Comparison of ENCODE assay signal across 10 mouse cellular contexts in the genomic region with DNA sequence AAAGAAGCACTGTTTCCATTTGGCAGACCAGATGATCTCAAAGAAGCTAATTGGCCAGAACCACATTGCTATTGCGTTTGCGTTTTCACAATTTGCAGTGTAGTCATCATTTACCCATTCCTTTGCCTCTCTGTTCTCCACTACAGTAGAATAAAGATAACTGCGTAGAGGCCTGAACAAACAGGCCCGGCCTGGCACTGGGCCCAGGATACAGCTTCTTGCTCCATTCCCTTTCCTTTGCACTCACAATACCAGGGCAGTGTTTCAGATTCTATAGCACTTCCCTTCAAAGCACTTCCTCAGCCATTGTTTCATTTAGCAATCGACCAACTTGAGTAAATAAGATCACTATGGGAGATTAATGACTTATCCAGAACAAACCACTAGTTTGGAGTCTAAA. TPM values are rescaled to one million over a fixed set of nuclear protein-coding genes. Genes with fewer than 3 reads are reported as not detected.
DNase-seq lines count a peak whose midpoint lies in the region; ATAC-seq and TF ChIP-seq lines count a peak whose summit lies in the region.
"Had no signal": no experiment of that assay in that cellular context is flagged by ENCODE, and none has a peak within 500 bp of the region (broad histone marks: within the 10 kb centered on the region; RNA-seq: fewer than 3 reads in every experiment).

No protein-coding gene starts in this region.

- no peaks in the 10 kb centered on the region for H3K27me3 ChIP-seq in hindbrain, postnatal 0 days (ENCODE audit: insufficient read depth, low read length)
- H3K27me3 ChIP-seq in hindbrain, embryonic 10.5 days (ENCODE audit: insufficient read depth, poor library complexity, severe bottlenecking) = no peaks in the 10 kb centered on the region
- H3K27me3 ChIP-seq in forebrain, embryonic 11.5 days (ENCODE audit: control insufficient read depth, insufficient read depth, low read length) = no peaks in the 10 kb centered on the region
- H3K27me3 ChIP-seq: embryonic facial prominence, embryonic 15.5 days; liver, embryonic 15.5 days had no signal

- peaks cover 29% of the 10 kb centered on the region; the same call in 1 of the 2 replicates for H3K36me3 ChIP-seq in hindbrain, postnatal 0 days (ENCODE audit: insufficient read depth, low read length)
- H3K36me3 ChIP-seq in hindbrain, embryonic 10.5 days = peaks cover 99% of the 10 kb centered on the region
- H3K36me3 ChIP-seq in forebrain, embryonic 11.5 days (ENCODE audit: control insufficient read depth, insufficient read depth, low read length) = peaks cover 22% of the 10 kb centered on the region; the same call in 1 of the 2 replicates

- no peak overlapping the region for H3K4me2 ChIP-seq in hindbrain, postnatal 0 days (ENCODE audit: low read depth, low read length)
- no peak overlapping the region for H3K4me2 ChIP-seq in forebrain, embryonic 11.5 days (ENCODE audit: low read depth, low read length, severe bottlenecking)
- H3K4me2 ChIP-seq: embryonic facial prominence, embryonic 15.5 days; liver, embryonic 15.5 days had no signal

- no peak overlapping the region for H3K27ac ChIP-seq in hindbrain, postnatal 0 days
- H3K27ac ChIP-seq in hindbrain, embryonic 10.5 days = no peak overlapping the region
- H3K27ac ChIP-seq in forebrain, embryonic 11.5 days (ENCODE audit: low read depth, low read length) = no peak overlapping the region
- H3K27ac ChIP-seq: embryonic facial prominence, embryonic 15.5 days had no signal

- peak; percentile 6 for DNase-seq in hindbrain, postnatal 0 days (ENCODE audit: low spot score)
- no peak for DNase-seq in hindbrain, embryonic 10.5 days (ENCODE audit: low spot score)
- DNase-seq in urinary bladder, adult 18-20 months (ENCODE audit: low spot score in 2 of 2) = peak; percentile 57 to 67
- DNase-seq in urinary bladder, adult 2 months (ENCODE audit: low spot score) = no peak
- DNase-seq in heart, postnatal 14 days = peak; percentile 61 to 81
- peak; percentile 41 to 52 for DNase-seq in monocyte, adult 2 months (ENCODE audit: low read depth in 1 of 2, low spot score in 2 of 2)
- no peak for DNase-seq in forebrain, embryonic 11.5 days (ENCODE audit: low spot score)

- no peaks in the 10 kb centered on the region for H3K4me1 ChIP-seq in hindbrain, postnatal 0 days (ENCODE audit: insufficient read depth, low read length)
- no peaks in the 10 kb centered on the region for H3K4me1 ChIP-seq in hindbrain, embryonic 10.5 days (replicated peaks)
- H3K4me1 ChIP-seq in forebrain, embryonic 11.5 days (replicated peaks; ENCODE audit: control insufficient read depth, insufficient read depth, low read length) = no peaks in the 10 kb centered on the region
- H3K4me1 ChIP-seq: embryonic facial prominence, embryonic 15.5 days had no signal

- no peak for ATAC-seq in hindbrain, postnatal 0 days
- ATAC-seq in inflammation-experienced regulatory T-cells, adult 6 months = no peak
- ATAC-seq in forebrain, embryonic 11.5 days (replicated peaks; ENCODE audit: low FRiP score) = no peak

- no peak for TF ChIP-seq CTCF in hindbrain, postnatal 0 days (IDR thresholded peaks at IDR 0.05; ENCODE audit: low read depth)

- intact Hi-C loops in heart, postnatal 14 days (cut with DNase I) = no loop called here

- no peak overlapping the region for H3K9ac ChIP-seq in hindbrain, postnatal 0 days (replicated peaks; ENCODE audit: low read length)
- no peak overlapping the region for H3K9ac ChIP-seq in forebrain, embryonic 11.5 days (ENCODE audit: low read length)
- H3K9ac ChIP-seq: embryonic facial prominence, embryonic 15.5 days; liver, embryonic 15.5 days had no signal

- WGBS in hindbrain, postnatal 0 days = 72% methylated on average over 5 of the region's 5 CpGs
- WGBS in hindbrain, embryonic 10.5 days = 95% methylated on average over 5 of the region's 5 CpGs
- WGBS in forebrain, embryonic 11.5 days = 86% methylated on average over 5 of the region's 5 CpGs

- H3K4me3 ChIP-seq in hindbrain, postnatal 0 days (ENCODE audit: low read length) = no peak overlapping the region
- H3K4me3 ChIP-seq in hindbrain, embryonic 10.5 days = no peak overlapping the region
- H3K4me3 ChIP-seq in forebrain, embryonic 11.5 days (ENCODE audit: low read depth, low read length) = no peak overlapping the region
- H3K4me3 ChIP-seq: embryonic facial prominence, embryonic 15.5 days; liver, embryonic 15.5 days had no signal

- H3K9me3 ChIP-seq in hindbrain, postnatal 0 days (ENCODE audit: low read length) = no peaks in the 10 kb centered on the region
- no peaks in the 10 kb centered on the region for H3K9me3 ChIP-seq in hindbrain, embryonic 10.5 days
- H3K9me3 ChIP-seq in forebrain, embryonic 11.5 days (ENCODE audit: control insufficient read depth, low read length) = no peaks in the 10 kb centered on the region
- H3K9me3 ChIP-seq: embryonic facial prominence, embryonic 15.5 days; liver, embryonic 15.5 days had no signal

RNA-seq across cellular contexts. Expression of a gene that starts 41.7 kb away (rescaled TPM):
- total RNA-seq in hindbrain, postnatal 0 days (2014; rRNA removed) = 0.10 and 0.11 TPM in 2 replicates
- polyA plus RNA-seq in hindbrain, postnatal 0 days (2015; fragmentation: Nextera tagmentation; extraction: Ambion mirVana) = 0.16 TPM in 2 replicates
- polyA plus RNA-seq in hindbrain, embryonic 10.5 days (2016; fragmentation: Nextera tagmentation; extraction: Ambion mirVana) = 0.09 TPM in 1 of 2 replicates, not detected in the other
- 0.49 and 1.3 TPM in 2 replicates for polyA plus RNA-seq in urinary bladder, adult 2 months (2012; rRNA removed)
- 10 to 100 TPM; 50.0 to 74.5 TPM for total RNA-seq in heart, postnatal 14 days (2021)
- under 1 TPM in 1 of 3 experiments, not detected in 2; 0.55 TPM for polyA plus RNA-seq in inflammation-experienced regulatory T-cells, adult 6 months (2017; shearing (Covaris generic))
- not detected in 2 replicates for polyA plus RNA-seq in forebrain, embryonic 11.5 days (2014; fragmentation: Nextera tagmentation; extraction: Ambion mirVana)

RNA-seq across cellular contexts. Expression of a gene that starts 59.0 kb away (rescaled TPM):
- 133 and 155 TPM in 2 replicates for total RNA-seq in hindbrain, postnatal 0 days (2014; rRNA removed)
- polyA plus RNA-seq in hindbrain, postnatal 0 days (2015; fragmentation: Nextera tagmentation; extraction: Ambion mirVana) = 122 and 138 TPM in 2 replicates
- 104 and 118 TPM in 2 replicates for polyA plus RNA-seq in hindbrain, embryonic 10.5 days (2016; fragmentation: Nextera tagmentation; extraction: Ambion mirVana)
- 54.4 and 63.6 TPM in 2 replicates for polyA plus RNA-seq in urinary bladder, adult 2 months (2012; rRNA removed)
- total RNA-seq in heart, postnatal 14 days (2021) = 10 to 100 TPM; 37.8 to 44.0 TPM
- 10 to 100 TPM; 19.5 to 23.9 (median 22.9) TPM for polyA plus RNA-seq in inflammation-experienced regulatory T-cells, adult 6 months (2017; shearing (Covaris generic))
- 94.5 and 106 TPM in 2 replicates for polyA plus RNA-seq in forebrain, embryonic 11.5 days (2014; fragmentation: Nextera tagmentation; extraction: Ambion mirVana)

RNA-seq across cellular contexts. Expression of a gene that starts 59.1 kb away (rescaled TPM):
- total RNA-seq in hindbrain, postnatal 0 days (2014; rRNA removed) = 18.2 and 18.3 TPM in 2 replicates
- 9.2 and 9.8 TPM in 2 replicates for polyA plus RNA-seq in hindbrain, postnatal 0 days (2015; fragmentation: Nextera tagmentation; extraction: Ambion mirVana)
- polyA plus RNA-seq in hindbrain, embryonic 10.5 days (2016; fragmentation: Nextera tagmentation; extraction: Ambion mirVana) = 33.5 and 34.7 TPM in 2 replicates
- polyA plus RNA-seq in urinary bladder, adult 2 months (2012; rRNA removed) = 14.7 and 17.2 TPM in 2 replicates
- total RNA-seq in heart, postnatal 14 days (2021) = 10 to 100 TPM; 10.2 to 12.9 TPM
- 10 to 100 TPM; 32.1 to 38.2 (median 36.9) TPM for polyA plus RNA-seq in inflammation-experienced regulatory T-cells, adult 6 months (2017; shearing (Covaris generic))
- polyA plus RNA-seq in forebrain, embryonic 11.5 days (2014; fragmentation: Nextera tagmentation; extraction: Ambion mirVana) = 46.9 and 48.8 TPM in 2 replicates

Comparison
In these comparisons a context has a peak if more than half of its experiments do, and no peak if none do; other contexts are left out.
1. DNase-seq: peak in hindbrain, postnatal 0 days (single experiment), urinary bladder, adult 18-20 months (2 of 2), heart, postnatal 14 days (2 of 2) and monocyte, adult 2 months (2 of 2); none in hindbrain, embryonic 10.5 days (single experiment), urinary bladder, adult 2 months (single experiment) and forebrain, embryonic 11.5 days (single experiment).